Mouse (Mus musculus): Measurements from ENCODE around the gene Apba1.

GRCm38 (mm10) chr19:23905772-23906171, 147.1 kb downstream of the Apba1 start:
- no peak for TF ChIP-seq CTCF (conservative IDR thresholded peaks at IDR 0.05; ENCODE audit: insufficient read depth, insufficient read length, low read depth, low read length)
- no peak for TF ChIP-seq POLR2A (IDR thresholded peaks at IDR 0.05; ENCODE audit: low read depth, low read length)

Data from kidney, adult 2 months (tissue).